Mouse (Mus musculus): ENCODE measurements around the gene Grb7.

Grb7 gene

DNA sequence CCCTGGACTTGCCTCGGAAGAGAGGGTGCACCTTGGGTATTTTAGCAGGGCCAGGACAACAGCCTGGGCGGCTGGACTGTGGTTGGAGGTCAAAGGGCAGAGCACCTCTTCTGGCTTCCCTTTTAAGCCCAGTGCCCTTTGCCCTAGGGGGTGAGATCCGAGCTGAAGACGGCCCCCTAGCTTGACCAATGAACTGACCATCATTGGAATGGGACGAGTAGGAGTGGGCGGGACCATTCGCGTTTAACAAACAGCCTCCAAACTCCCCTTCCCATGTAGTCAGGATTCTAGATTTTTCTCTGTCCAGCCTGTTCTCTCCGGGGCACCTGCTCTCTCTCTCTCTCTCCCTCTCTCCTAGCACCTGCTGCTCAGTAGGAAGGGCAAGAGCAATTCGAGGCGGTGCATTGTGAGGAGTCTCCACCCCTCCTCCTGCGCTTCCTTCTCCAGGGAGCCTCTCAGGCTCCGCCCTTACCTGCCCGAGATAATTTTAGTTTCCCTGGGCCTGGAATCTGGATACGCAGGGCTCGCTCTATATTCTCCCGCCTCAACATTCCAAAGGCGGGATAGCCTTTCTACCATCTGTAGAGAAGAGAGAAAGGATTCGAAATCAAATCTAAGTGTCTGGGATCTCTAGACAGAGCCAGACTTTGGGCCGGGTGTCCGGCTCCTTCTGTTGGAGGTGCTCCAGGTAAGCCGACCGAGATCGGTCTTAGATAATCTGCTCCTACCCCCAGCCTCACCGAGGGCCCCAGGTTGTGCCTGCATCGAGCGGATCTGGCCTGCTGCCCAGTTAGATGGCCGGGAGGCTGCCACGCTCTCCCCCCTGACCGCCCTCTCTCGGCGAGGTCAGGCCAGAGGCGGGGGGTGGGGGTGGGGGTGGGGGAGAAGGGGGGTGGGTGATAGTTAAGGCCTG, 624 bp downstream of the Grb7 start:
- DNase-seq: peak; percentile 58

DNA sequence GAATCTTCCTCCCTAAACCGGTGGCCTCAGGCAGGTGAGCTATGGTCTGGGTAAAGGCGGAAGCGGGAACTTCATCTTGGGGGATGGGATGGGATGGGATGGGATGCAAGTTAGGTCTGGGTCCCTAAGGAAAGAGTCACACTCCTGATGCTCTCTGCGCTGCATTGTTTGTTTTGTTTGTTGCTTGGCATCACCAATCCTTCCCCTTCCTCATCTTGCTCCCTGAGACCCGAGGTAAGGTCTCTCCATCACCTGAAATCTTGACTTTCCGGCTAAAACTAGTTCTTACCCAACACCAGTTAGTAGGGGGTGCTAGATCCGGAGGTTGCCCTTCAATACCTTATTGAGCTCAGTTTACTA, 1.3 kb downstream of the Grb7 start:
- no peak for DNase-seq

DNA sequence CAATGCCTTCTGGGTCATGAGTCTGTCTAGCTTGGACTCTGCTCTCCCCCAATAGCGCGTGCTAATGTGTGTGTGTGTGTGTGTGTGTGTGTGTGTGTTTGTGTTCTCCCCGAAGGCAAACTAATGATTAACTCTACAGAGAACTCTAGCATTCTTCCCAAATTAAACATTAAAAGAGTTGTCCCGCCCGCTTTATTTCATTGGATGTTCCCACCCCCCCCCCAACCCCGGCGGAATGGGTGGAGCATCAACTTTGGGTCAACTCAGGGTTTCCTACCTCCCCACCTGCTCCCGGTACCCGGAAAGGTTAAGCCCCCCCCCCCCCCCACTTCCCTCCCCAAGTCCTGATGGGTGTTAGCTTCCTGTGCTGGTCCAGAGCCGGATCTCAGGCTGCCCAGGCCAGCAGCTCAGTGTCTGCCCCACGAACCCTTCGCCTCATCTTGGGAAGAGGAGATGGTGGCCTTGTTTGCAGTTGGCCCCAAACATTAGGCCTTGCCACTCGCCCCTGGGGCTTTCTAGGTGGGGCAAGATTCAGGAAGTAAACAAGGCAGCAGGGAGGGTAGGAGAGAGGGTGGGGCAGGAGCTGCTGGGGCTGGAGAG, 2.1 kb downstream of the Grb7 start:
- DNase-seq: no peak

DNA sequence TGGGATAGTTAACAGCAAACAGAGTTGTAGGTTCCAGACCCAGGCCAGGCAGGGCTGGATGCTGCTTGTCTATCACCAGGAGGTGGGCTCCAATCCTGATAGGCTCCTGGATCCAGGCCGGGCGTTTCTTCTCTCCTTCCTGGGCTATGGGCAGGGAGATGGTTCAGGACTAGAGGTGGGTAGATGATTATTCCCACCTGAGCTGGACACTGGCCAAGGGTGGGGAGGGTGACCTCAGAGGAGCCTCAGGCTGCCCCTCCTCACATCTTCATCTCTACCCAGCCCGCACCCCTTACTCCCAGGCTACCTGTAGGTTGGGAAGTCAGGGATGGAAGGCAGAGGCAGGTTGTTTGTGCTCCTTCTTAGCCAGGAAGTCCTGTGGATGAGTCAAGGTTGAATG, 3.2 kb downstream of the Grb7 start:
- DNase-seq: no peak

DNA sequence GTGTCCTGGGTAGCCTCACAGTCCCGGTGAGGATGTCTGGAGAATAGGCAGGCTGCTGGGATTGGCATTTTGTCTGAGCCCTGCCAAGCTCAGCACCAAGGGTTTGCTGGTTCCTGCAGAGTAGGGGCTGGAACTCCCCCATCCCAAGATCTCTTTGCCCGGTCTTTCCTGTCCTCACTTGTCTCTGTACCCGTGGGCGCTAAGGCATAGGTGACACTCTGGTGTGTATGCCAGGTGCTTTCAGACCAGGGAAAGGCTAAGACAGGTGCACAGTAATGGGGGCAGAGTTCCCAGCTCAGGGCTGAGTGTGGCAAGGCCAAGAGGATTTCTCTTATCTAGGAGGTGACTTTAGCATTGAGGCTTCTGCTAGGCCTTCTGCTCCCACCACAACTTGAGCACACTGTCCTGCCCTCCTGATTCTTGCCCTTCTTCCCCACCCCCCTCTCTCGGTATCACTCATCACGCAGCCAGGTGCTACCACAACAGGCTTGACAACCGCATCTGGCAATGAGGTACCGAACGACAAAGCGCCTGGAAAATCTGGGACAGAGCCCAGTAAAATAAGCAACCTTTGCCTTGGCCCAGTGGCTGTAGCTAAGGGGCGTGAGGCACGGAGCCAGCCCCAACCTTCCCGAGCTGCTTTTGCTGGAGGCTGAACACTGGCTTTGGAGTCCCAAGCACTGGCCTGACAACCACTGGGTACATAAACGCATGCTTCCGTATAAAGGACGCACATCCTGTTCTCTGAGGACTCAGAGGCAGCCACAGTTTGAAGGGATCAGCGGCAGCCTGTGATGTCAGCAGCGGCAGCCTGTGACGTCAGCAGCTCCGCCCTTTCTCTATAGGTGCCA, 4.0 kb downstream of the Grb7 start:
- no peak for DNase-seq

DNA sequence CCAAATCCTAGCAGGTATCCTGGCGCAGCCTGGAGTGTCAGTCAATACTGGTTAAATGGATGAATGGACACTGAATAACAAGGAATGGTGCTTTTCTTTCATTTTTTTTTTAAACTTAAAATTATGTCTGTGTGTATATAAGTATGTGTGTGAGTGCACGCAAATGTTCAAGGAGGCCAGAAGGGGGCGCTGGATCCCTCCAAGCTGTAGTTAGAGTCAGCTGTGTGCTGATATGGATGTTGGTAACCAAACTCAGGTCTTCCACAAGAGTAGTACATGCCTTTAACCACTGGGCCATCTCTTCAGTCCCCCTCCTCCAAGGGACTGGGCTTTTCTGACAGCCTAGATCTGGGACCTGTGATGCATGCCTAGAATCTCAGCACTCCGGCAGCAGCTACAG, 9.3 kb downstream of the Grb7 start:
- no peak for DNase-seq

DNA sequence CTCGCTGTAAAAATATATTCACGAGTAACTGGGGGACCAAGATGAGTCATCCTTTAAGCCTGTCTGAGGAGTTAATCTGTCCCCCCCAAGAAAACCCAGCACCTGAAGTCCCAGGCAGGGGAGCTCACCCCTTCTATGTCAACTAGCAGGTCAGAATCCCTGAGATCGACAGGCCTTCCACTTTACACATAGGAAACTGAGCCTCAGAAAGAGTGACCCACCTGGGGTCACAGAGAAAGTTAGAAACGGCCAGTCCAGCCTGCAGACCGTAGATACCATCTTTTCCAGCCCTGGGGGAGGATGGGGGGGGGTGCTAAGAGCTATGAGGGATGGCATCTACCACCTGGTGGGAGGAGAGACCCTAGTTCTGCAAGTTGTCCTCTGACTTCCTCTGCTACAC, 10.4 kb downstream of the Grb7 start:
- DNase-seq: no peak

DNA sequence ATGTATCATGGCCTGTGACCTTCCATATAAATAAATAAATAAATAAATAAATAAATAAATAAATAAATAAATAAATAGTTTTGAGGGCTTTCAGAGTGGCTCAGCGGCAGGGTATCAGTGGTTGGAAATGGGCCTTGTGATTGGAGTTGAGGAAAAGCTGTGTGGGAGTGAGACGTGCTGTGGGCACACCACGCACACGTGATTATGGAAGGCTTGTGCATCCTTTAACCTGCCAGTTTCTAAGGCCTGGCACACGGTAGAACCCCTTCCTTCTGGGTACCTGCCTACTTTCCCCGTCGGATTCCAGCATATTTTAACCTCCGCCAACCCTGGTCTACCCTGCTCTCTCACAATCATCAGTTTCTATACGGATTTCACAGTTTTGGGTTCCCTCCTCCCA, 10.8 kb downstream of the Grb7 start:
- no peak for DNase-seq

DNA sequence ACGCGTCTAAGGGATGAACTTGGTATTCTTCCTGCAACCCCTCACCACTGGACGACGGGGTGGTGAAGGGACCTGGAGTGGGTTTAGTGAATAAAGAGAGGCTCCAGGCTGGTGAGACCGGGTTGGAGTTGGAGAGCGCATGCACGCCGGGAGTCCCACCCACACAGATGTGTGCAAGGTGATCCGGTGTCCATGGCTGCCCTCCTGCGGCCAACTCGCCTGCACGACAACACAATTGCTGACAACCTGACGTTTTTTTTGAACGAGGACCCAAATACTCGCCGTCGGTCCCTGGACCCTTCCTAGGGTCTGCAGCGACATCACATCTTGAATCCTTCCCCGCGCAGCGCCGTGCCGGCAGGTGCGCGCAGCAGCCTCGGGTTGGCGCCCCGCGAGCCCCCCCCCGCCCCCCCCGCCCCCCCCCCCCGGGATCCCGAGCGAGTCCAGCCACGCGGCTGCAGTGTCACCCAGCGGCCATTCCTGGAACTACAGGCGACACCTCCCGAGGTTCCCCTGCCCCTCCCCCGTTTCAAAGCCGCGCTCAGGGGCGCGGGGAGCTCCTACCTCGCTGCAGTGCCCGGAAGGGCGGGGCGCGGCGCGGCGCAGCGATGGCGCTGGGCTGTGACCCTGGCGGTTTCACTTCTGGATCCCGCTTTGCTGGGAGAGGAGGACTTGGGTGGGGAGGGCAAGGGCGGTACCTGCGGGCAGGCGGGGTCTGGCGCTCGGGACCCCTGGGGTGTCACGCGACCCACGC, 11.3 kb downstream of the Grb7 start:
- DNase-seq: peak; percentile 81

DNA sequence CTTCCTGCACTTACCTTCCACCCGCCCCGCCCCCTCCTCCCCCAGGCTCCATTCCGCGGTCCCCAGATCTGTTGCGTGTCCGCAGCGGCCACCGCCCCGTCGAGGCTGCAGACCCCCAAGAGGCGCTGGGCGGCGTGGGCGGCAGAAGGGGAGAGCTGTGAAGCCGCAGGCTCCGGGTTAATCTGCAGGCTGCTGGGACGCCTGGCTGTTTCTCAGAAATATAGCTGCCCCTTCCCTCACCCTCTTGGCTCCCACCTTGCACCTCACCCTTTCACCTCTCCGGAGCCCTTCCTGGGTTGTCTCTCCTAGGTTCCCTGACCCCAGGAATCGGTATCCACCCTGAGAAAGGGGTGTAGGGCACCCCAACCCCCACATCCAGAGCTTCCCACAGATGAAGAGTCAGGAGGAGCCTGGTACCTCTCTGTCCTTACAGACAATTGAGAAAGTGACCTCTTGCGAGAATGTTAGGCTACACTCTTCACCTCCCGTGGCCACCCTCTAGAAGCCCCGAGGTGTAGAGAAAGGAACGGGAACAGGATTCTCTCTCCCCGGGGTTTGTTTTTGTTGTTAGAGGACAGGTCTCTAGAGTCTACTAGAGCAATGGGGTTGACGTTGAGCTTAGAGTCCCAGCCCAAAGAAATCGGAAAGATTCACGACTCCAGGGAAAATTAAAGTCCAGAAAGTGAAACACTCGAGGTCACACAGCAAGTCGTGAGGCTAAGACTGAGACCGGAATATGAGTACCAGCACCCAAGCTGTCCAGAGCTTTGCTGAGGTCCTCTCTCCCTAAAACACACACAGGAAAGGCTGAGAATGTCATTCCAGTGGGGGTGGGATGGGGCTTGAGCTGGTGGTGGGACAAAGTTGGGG, 12.2 kb downstream of the Grb7 start:
- no peak for DNase-seq

DNA sequence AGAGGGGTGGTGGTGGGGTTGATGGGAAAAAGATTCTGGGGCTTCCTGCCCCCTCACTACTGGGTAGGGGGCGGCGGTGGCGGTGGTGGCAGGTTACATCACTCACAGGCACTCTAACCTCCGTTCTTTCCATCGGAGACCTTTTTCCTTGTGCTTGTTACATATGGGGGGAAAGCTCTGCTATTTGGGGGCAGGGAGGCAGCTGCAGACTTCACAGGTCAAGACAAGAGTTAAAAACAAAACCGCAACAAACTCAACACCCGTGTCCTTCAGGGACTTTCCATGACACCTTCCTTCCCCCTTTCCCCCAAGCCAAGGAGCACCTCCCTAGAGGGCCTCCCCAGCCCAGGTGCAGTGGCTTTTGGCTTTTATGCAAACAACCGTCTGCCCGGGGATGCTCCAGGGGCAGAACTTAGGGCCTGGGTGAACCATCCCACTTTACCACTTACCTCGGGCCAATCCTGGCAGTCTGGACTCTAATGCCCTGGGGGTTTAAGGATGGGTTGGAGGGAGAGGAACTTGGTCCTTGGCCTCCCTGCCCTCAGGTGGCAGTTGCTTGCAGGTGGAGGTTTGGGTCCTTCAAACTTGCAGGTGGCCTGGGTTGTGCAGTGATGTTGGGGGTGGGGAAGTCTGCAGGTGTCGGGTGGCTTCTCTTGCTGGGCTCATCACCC, 13.0 kb downstream of the Grb7 start:
- DNase-seq: no peak

DNA sequence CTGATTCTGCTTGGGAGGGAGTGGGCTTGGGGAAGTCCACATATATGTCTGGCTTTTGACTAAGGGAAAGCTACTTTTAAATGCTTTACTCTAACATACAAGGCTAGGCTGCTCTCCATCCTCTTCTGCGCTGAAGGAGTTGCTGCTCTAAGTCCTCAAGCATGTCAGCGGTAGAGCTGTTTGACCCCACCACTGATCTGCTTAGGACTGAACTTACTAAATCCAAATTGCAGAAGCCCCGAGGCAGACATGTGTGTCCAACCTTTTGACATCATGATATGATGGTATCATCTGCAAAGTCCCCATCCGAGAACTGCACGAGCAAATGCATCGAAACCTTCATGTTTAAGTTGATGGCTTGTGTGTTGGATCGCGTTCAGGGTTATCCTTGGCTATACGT, 13.7 kb downstream of the Grb7 start:
- DNase-seq: no peak

DNA sequence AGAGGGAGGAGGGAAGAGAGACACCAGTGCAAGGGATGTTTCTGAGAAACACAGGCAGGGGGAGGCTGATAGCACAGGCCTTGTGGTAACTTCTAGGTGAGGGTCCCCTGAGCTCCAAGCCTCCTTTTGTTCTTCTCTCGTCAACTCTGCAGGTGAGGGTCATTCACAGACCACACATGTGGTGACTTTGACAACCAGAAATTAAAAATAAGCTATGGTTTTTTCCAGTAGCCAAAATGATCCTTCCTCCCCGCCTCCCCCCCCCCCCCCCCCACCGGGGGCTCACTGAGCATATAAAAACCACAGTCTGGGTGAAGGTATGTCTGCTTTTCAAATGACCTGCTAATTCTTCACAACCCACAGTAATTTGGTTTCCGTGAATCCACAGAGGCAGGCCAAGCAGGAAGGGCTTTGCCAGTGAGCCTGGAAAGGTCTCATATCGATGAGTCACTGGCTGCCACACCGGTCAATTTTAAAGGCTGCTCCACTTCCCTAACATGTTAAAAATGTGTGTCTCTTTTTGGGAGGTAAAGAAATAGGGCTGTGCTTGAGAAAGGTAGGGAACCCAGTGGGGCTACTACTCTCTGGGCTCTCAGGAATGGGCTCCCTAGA, 15.0 kb downstream of the Grb7 start:
- no peak for DNase-seq

DNA sequence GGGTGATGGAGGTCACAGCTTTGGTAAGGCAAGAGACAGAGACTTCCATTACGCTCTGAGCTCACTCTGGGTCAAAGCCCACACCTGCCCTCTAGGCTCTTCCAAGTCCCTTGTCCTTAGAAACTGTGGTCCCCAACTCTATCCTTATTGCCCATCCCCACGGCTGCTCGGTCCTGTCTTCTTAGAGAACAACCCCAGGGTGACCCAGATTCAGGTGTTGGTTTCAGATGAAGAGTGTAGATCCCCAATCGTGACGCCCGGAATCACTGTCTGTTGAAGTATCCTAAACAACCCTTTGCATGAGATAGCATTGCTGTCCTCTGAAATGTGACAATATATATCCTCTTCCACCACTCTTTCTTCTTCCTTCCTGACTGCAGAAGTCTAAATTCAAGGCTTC, 16.1 kb downstream of the Grb7 start:
- DNase-seq: no peak

DNA sequence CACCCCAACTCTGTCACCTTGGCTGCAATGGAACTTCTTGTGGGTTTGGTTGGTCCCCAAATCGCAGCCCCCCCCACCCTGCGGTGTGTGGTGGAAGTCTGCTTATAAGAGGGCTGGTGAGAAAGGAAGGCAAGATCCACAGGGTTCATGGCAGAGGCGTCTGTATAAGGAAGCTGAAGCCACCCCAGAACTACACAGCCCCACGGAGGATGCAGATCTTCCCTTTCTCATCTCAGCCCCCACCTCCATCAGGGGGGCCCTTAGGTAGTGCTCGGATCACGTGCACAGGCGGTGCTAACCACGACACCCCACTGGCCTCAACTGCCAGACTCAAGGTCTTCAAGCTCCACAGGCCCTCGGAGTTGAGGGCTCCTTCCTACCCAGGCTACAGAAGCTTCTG, 17.7 kb downstream of the Grb7 start:
- no peak for DNase-seq

DNA sequence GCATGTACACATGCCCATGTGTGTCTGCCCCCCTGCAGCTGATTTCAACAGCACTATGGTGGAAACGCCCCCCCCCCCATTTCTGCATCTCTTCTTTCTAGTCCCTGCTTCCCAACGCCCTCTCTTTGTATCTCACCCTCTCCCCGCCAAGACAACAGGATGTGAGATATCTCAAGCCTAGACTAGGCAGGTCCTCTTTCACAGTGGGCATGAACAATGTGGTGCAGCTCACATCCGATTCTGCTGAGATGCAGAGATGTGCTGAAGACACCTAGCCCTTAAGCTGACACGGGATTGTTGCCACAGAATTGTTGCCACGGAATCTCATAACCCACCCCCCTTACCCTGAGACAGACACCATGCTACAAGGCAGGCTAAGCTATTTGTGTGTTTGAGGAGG, 18.3 kb downstream of the Grb7 start:
- no peak for DNase-seq

DNA sequence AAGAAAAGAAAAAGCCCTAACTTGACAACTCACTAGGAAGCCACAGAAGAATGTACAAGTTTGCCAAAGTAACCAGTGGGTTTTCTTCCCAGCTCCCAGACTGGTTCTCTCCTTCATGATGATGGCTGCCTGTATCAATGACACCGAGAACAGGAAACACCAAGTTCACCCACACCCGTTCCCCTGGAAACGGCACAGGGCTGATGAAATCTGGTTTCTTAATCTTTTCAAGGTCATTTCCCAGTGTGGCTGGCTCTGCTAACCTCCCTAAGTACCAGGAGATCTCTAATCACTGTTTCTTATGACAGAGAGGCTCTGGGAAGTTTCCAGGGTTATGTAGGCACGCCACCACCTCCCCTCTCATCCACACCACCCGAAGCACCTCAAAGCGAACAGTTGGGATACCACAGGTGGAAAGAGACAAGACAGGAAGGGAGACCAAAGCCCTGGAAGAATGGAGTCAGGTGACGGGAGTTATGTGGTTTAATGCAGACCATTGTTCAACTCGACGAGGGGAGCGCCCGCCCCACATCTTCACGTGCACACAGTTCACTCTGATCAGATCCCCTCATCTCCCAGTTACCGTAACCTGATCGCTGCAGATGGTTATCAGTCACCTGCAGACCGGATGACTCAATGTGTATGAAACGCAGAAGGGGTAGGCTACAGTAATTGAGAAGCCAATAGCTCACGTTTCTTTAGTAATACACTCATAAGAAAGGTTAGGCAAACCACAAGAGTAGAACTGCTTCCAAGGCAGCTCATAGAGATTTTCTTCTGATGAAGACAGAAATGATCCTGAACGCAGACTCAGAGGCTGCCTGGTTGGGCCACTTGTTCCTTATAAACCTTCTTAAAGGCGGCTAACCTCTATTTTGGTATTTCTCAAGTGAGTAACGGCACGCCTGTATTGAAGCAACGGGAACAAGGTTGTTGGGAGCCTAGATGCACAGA, 23.8 kb downstream of the Grb7 start:
- no peak for DNase-seq

DNA sequence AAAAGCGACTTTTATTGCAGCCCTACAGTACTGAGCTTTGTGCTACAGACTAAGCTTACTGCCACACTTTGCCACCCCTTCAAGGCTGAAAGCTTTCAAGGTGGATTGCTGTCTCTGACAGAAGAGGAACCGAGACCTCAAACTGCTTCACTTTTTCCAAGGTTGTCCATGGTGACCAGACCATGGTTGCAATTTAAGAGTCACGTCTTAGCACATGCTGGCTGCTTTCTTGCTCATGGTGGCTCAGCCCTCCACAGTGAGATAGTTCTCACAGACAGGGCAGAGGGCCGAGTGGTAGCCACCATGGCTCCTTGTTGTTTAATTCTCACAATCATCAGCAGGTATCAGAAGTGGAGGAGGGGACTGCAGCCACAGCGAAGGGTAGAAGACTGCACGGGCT, 24.6 kb downstream of the Grb7 start:
- no peak for DNase-seq

DNA sequence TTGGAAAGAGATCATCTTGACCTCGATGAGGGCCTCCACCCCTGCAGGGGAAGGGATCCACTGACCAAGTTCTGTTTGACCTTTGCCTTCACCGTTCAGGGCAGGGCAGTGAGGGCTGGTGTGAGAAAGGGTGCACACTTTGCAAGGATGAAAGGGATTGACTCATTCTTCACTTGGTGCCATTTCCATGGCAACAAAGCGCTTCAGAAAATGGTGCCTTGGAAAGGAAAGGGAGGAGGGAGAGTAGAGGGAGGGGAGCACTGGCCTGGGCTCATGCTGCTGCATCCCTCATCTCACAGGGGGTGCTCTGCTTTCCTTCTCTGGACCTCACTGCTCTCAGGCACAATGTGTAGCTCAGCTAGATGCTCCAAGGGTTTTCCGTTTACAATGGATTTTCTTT, 26.5 kb downstream of the Grb7 start:
- DNase-seq: no peak

All from cerebellum, adult 11 months (tissue).